Mouse (Mus musculus) megakaryocyte, adult 5-6 weeks (primary cell): ENCODE measurements around the gene Dscaml1. TPM values are rescaled to one million over a fixed set of nuclear protein-coding genes. Genes with fewer than 3 reads are reported as not detected.

Experiments used
- ATAC-seq: 2 replicates; pipeline ENCODE4 v1.8.0; 2016; ENCODE audit warnings: mild to moderate bottlenecking, inconsistent platforms; ENCODE audit not compliant: poor library complexity, severe bottlenecking
- total RNA-seq, 2 experiments: library from RNA; stranded (forward) in 1 of 2; stranded (reverse) in 1 of 2; fragments of 153-499, 151-499 nt in 1 of 2; fragments of 221-1000, 200-1000 nt in 1 of 2; gene quantifications; 2 replicates each; pipeline versions ENCODE4 v1.2.3 to v1.2.4; 2015 to 2017

Gene Dscaml1
- total RNA-seq, 2 experiments from 2014 or later, result not detected

DNA sequence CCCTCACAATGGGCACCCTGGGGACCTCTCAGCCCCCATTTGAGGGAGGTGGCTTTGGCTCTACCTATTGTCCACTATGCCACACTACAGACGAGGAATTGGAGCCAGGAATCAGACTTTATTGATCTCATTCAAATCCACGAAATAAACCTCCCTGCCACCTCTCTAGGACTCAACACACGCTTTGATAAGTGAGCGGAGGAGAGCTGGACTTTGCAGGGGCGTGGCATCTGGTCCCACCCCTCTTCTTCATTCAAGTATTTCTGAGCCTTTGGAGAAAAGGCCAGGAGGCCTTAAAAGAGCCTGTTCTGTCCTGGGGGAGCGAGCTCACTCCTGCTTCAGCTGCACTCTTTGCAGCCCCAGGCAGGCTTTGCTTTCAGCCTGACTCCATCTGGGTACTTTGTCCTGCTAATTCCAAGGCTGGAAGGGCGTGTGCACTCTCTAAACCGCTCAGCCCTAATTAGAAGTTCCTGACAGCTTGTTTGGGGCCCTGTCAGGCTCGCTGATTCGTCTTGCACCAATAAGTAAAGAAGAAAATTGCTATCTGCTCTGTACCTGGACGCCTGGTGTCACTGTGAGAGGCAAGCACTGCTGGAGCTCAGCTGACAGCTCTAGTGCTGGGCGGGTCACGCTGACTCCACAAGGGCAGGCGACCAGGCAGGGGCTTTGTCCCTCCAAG is 75.7 kb downstream of the Dscaml1 start:
- no peak for ATAC-seq

DNA sequence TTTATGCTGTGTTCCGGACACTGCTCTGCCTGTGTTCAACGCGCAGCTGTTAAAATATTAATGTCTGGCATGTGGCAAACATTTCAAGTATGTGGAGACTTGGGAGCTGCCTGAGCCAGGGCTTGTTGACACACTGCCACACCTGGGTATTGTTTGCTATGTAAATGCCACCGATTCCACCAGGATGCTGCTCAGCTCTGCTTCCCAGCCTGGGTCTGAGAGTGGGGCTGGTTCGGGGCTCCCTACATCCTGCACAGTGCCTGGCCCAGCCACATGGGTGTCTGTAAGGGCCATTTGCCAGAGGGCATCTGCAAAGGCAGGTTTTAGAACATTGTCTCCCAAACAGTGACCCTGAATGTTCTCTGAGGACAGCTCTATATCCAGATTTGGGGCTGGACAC is 78.5 kb downstream of the Dscaml1 start:
- ATAC-seq, result no peak

GRCm38 (mm10) chr9:45505487-45505939 is 79.1 kb downstream of the Dscaml1 start:
- no peak for ATAC-seq

DNA sequence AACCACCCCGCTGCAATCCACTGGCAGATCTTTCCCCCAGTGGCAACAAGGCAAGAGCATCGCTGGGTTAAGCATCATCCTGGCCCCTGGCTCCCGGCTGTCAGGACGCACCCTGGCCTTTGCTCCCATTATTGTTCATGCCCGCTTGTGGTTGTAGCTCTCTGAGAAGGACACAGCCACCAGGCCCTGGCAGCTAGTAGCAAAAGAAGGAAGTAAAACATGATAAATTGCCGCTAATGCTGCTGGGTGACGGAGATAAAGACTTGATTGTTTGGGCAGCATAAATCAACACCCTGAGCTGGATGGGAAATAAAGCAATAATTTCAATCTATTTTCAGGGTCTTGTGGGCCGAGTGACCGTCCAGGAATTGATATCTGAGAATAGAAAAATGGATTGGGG is 81.1 kb downstream of the Dscaml1 start:
- ATAC-seq, result no peak

GRCm38 (mm10) chr9:45510806-45511546 is 84.5 kb downstream of the Dscaml1 start:
- ATAC-seq, result no peak

DNA sequence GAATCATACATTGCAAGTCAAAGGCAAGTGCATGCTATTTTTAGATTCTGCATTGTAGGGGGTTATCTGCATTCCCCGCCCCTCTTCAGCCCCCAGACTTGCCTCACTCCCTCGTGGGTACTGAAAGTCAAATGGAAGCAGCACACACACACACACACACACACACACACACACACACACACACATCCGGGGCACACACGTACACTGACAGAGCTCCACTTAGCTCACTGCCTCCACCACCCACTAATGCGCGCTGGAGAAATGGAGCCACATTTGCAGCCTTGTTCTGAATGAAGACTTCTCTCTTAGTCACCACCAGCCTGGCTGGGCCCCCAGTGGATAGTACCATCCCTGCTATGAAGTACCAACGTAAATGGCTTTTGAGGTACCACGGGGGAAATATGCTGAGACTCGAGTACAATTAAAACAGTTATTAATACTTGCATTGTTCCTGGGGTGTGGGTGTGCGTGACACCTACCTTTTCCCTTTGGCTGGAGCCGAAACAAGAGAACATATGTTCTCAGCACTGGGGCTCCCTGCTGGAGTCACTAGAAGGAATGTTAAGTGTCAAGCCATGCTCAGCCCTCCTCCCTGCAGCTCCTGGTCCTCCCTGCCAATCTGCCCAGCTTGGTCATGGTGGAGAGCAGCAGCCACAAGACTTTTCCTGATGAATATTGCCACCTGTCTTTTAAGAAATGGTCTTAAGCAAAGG is 91.7 kb downstream of the Dscaml1 start:
- ATAC-seq, result no peak

DNA sequence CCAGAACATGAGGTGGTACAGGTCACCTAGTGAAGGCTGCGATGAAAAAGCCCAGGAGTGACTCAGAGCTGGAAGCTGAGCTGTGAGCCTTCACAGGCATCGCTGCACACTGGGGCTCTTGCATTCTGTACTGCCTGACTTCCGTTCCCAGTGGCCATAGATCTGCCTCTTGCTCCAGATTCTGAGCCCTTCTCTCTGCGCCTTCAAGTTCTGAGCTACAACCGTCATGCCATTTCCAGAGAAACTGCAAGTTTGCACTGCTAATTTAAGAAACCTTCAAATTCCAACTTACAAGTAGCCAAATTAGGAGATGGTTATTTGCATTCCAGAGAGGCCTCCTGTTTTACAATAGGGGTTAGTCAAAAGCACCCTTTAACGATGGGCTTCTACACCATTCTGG is 93.4 kb downstream of the Dscaml1 start:
- ATAC-seq, result no peak

DNA sequence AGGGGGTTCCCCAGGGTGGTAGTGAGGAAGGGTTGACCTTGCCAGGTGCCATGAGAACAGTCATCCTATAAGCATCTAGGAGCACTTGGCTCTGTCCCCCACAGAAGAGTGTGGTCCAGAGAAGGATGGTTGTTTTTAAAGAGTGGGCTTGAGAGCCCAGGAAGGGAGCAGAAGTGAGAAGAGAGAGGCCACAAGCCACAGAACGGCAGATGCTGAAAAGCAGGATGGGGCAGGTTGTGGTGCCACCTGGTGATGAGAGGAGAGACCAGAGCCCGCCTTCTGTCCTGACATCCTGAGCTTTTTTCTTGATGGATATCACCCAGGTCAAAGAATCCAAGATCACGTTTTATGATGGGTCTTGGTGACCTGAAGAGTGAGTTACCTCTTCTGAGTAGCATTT is 96.4 kb downstream of the Dscaml1 start:
- no peak for ATAC-seq

DNA sequence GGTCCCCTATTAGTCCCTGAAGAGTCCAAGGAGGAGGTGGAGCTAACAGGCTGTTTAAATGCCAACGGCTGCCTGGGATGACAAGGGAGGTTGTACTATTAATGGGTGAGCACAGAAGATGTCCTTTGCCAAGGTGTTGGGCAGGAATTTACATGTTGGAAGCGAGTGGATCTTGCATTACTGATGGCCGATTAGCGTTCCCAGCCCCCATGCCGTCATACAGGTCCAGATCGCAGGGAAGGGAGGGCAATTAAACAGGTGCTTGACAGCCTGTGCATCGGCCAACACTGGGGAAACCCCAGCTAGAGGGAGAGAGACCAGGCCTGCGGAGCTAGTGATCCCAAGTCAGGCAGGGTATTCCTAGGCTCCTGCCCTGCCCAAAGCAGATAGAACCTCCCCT is 98.1 kb downstream of the Dscaml1 start:
- ATAC-seq, result no peak

GRCm38 (mm10) chr9:45533253-45533652 is 106.8 kb downstream of the Dscaml1 start:
- ATAC-seq, result no peak

DNA sequence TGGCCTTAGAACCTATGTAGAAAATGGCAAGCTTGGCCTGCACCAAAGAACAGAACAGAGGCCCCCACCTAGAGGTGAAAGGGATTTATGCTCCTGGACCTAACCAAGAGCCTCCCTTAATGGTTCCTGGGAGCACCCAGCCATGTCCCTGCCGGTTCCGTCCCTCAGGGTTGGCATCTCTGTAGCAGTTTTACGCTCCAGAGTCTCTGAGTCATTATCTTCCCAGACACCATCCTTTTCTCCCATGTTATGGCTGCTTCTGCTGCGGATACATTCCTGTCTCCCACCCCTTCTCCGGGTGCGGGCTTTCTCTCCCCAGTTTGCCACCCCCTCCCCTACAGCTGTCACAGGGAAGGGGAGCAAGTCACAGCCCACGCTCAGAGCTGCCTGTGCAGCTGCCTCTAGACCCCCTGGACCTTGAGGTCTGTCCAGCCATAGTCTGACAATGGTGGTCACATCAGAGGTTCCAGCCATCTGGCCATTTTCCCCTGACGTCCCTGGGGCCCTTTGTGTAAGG is 108.1 kb downstream of the Dscaml1 start:
- no peak for ATAC-seq

DNA sequence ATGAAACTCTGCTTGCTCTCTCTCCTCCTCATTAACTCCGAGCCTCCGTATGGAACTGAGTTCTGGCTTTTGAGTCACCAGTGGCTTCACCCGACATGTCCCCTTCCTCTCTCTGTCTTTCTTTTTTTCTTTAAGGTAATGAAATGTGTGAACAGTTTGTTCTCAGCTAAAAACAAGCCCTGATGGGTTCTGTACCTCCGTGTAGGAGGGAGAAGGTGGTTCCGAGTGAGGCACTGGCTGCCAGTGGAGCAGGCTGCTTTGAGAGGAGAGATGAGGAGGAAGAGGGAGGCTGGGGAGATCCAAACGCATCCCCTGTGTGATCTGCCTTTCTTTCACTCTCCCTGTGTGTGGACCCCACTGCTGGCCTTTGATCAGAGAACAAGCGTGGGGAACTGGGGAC is 111.2 kb downstream of the Dscaml1 start:
- ATAC-seq, result no peak

- ATAC-seq, result no peak
These were observed 113.0 kb downstream of the Dscaml1 start for GRCm38 (mm10) chr9:45539265-45540044.

DNA sequence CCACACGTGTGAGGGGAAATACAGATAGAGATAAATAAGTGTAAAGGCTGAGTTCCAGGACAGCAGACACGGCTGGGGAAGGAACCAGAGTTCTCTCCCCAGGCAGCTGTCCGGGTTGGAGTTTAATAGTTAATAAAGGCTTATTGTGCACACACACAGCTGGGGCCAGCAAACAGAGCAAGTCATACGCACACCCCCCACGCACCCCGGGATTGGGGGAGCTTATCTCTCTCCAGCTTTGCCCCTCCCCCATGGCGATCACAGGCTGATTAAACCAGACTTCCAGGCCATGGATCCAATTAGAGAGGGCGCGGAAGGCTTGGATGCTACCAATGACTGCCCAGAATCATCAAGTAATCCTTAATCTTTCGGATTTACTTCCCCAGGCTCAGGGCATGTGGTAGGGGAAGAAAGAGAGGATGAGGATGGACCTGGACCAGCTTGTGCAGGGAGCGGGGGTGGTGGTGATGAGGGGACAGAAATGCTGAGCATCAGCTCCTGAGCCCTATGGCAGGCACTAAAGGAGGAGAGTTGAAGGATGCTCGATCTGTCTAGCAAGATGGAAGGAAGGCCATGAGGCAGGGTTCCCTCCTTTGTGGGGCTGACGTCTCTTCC is 119.7 kb downstream of the Dscaml1 start:
- ATAC-seq, result no peak

DNA sequence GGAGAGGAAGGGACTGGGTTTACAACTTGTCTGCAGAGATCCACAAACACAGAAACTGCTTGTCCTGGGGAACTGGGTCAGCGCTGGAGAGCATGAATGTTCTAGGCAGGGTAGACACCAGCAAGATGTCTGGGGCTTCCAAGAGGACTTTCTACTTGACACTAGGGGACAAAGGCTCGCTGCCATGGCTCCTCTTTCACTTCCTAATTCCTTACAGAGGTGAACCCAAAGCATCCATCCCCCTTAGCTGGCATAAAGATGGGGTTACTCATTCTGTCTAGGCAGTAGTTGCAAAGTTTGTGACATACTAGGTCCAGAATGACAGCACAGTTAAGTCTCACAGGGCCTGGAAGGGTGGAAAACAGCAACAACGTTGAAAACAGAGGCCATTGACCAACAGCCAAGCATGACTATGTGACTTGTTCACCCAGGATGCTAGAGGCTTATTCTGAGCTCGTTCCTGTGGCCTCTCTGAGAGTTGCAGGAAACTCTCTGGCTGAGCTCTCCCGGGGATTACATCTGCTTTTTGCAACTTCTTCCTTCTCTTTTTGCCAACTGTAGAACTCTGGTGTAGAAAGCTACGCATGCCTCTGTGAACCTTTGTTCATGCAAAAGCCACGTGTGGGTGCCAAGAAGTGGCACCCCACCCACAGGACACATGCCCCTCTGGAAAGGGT is 120.6 kb downstream of the Dscaml1 start:
- ATAC-seq, result peak; percentile 73

DNA sequence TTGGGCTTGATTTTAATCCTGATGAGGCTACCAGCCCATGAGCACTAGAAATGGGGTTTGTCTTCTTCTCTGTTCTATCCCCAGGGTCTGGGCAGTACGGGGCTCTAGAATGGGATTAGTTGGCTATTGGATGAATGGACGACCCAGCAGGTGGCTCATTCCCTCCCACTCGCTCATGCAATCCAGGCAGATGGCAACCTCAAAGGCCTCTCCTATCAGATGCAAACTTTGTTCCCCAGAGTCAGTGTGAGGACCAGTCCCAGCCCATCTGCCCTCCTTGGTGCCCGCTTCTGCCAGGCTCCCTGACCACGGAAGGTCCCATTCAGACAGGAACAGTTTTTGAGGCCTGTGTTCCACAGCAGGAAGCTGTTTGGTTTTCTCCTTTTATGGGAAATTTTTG is 123.4 kb downstream of the Dscaml1 start:
- no peak for ATAC-seq

DNA sequence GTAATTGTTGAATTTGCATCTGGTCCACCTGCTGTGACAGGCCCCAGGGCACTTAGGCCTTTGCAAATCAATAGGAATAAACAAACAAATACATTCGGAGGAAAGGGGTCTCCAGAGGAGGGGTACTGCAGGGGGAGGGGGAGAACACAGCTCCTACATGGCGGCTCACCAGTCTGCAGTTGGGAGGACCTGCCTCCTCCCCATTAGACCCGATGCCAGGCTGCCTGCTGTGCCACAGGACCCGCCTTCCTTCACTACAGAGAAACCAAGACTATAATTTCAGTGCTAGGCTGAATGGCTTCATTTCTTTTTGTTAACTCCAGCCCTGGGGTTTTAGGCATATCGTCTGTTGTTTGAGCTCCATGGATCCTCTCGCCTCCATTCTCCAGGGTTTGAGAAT is 123.8 kb downstream of the Dscaml1 start:
- ATAC-seq, result no peak

DNA sequence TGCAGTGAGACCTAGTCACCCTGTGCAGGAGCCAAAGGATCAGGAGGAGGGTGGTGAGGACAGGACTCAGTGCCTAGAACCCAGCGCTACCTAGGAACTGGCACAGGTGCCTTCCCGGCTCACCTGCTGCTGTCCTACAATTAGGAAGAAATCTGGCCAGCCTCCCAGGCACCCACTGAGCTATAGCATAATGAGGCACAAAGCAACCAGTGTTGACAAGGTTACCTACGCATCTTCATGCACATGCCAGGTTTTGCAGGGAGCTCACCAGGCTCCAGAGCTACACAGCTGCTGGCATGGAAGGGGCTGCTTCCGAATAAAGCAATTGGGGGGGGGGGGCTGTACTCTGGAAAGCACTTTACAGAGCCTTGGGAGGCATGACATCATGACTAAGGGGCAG is 124.2 kb downstream of the Dscaml1 start:
- no peak for ATAC-seq

DNA sequence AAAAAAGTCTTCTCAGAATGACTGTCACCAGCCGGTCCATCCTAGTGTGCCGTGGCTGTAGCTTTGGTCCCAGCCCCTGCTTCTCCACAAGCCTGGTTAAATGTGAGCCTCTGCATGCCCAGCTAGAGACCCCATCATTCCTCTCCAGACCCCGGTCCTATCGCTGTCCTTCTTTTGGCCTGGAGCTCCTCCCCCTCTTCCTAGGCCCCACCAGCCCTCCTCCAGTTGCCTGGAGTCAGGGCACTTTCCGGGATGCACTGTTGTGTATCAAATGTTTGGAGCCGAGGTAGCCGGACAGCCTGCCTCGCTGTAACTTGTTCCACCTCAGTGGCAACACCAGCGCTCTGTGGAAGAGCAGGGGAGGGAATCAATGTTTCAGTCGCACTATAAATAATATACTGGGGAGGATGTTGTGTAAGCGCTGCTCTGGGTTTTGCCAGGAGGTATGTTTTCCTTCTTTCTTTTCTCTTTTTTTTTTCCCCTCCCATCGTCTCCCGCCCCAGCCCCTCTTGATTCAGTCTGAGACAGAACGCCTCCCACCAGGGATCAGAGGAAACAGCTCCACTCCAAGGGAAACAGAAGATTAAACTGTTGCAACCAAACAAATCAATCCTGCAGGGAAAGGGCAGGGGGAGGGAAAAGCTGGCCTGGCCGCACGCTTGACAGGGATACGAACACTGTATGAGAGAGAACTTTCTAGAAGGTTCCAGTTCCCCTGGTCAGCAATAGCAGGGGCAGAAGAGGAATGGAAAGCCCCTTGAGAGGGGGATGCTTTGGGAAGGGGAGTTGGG is 128.8 kb downstream of the Dscaml1 start:
- ATAC-seq, result no peak
